Mouse (Mus musculus) embryonic facial prominence, embryonic 13.5 days (tissue): ENCODE results near the gene Gm10401. TPM values are rescaled to one million over a fixed set of nuclear protein-coding genes. Genes with fewer than 3 reads are reported as not detected.

ENCODE experiments used
- ATAC-seq: fragments of 200-750 bp; cut with Nextera tagmentation; 2 replicates; pipeline ENCODE4 v1.8.0; 2017; ENCODE audit warnings: low read depth; ENCODE audit not compliant: insufficient number of reproducible peaks, insufficient read depth, low FRiP score, low TSS enrichment
- H3K27ac ChIP-seq: fragments of 300-500 bp; sonication (generic); 2 replicates; pipeline ENCODE4 v1.5.1; 2015; ENCODE audit warnings: moderate library complexity, mild to moderate bottlenecking, inconsistent platforms
- H3K27me3 ChIP-seq: fragments of 300-500 bp; sonication (generic); 2 replicates; pipeline ENCODE4 v1.6.1; 2015; ENCODE audit warnings: mild to moderate bottlenecking, inconsistent platforms
- H3K36me3 ChIP-seq: fragments of 300-500 bp; sonication (generic); 2 replicates; pipeline ENCODE4 v1.6.1; 2015; ENCODE audit warnings: mild to moderate bottlenecking, inconsistent platforms
- H3K4me1 ChIP-seq: fragments of 300-500 bp; sonication (generic); 2 replicates; pipeline ENCODE4 v1.6.1; 2015; ENCODE audit warnings: inconsistent platforms
- H3K4me2 ChIP-seq: fragments of 300-500 bp; sonication (generic); 2 replicates; pipeline ENCODE4 v1.6.1; 2015; ENCODE audit warnings: moderate library complexity, mild to moderate bottlenecking, inconsistent platforms
- H3K4me3 ChIP-seq: fragments of 300-500 bp; sonication (generic); 2 replicates; pipeline ENCODE4 v1.5.1; 2015; ENCODE audit warnings: mild to moderate bottlenecking, inconsistent platforms
- H3K9ac ChIP-seq: fragments of 300-500 bp; sonication (generic); 2 replicates; pipeline ENCODE4 v1.6.1; 2015; ENCODE audit warnings: mild to moderate bottlenecking, inconsistent platforms
- H3K9me3 ChIP-seq: fragments of 300-500 bp; sonication (generic); 2 replicates; pipeline ENCODE4 v1.6.1; 2016; ENCODE audit warnings: inconsistent platforms
- WGBS: fragments of 180-500 bp; shearing (Covaris S2); methylation state at CpG from one replicate; pipeline ENCODE4 v1.1.7; 2015; ENCODE audit warnings: mixed read lengths; 5-methylcytosine and 5-hydroxymethylcytosine counted together
- polyA plus RNA-seq: library from polyadenylated mRNA; unstranded; fragments of >200 nt; fragmentation: Nextera tagmentation; extraction: Ambion mirVana; gene quantifications from 2 replicates; pipeline ENCODE4 v1.2.1, GENCODE M21; 2015

Gene Gm10401
- polyA plus RNA-seq, 1 experiment from 2014 or later, result 44.5 TPM

GRCm38 (mm10) chr5:115066245-115066644, 31.9 kb downstream of the Gm10401 start:
- Histone ChIP-seq H3K36me3 (peaks cover 21% of the 10 kb centered on the region), H3K4me2 (no peak overlapping the region), H3K27ac (no peak overlapping the region), H3K9me3 (no peaks in the 10 kb centered on the region), H3K4me1 (no peaks in the 10 kb centered on the region), H3K4me3 (no peak overlapping the region), H3K27me3 (no peaks in the 10 kb centered on the region), H3K9ac (no peak overlapping the region)
- WGBS, result 84% methylated on average over 4 of the region's 4 CpGs
- no peak for ATAC-seq

- no peak overlapping the region for H3K4me3 ChIP-seq
- 92% methylated on average over 7 of the region's 7 CpGs for WGBS
- H3K27ac ChIP-seq, result no peak overlapping the region
- H3K9me3 ChIP-seq, result no peaks in the 10 kb centered on the region
- no peaks in the 10 kb centered on the region for H3K27me3 ChIP-seq
- peaks cover 21% of the 10 kb centered on the region for H3K36me3 ChIP-seq
- no peak for ATAC-seq
- H3K9ac ChIP-seq, result no peak overlapping the region
- 0 out of 2 replicates have a peak, but pooled peaks cover 5% of the 10 kb centered on the region for H3K4me1 ChIP-seq
- H3K4me2 ChIP-seq, result no peak overlapping the region
These were observed 34.7 kb downstream of the Gm10401 start for GRCm38 (mm10) chr5:115063391-115063790.

GRCm38 (mm10) chr5:115062566-115062965, 35.5 kb downstream of the Gm10401 start:
- Histone ChIP-seq H3K4me3 (no peak overlapping the region), H3K4me2 (no peak overlapping the region), H3K27ac (no peak overlapping the region), H3K36me3 (peaks cover 16% of the 10 kb centered on the region), H3K9me3 (no peaks in the 10 kb centered on the region), H3K4me1 (0 out of 2 replicates have a peak, but pooled peaks cover 6% of the 10 kb centered on the region), H3K27me3 (no peaks in the 10 kb centered on the region), H3K9ac (no peak overlapping the region)
- ATAC-seq, result no peak
- 87% methylated on average over 1 of the region's 1 CpGs for WGBS

GRCm38 (mm10) chr5:115060977-115061376, 37.1 kb downstream of the Gm10401 start:
- Histone ChIP-seq H3K36me3 (peaks cover 16% of the 10 kb centered on the region), H3K27ac (no peak overlapping the region), H3K4me1 (0 out of 2 replicates have a peak, but pooled peaks cover 6% of the 10 kb centered on the region), H3K4me2 (no peak overlapping the region), H3K27me3 (no peaks in the 10 kb centered on the region), H3K9ac (no peak overlapping the region), H3K4me3 (no peak overlapping the region), H3K9me3 (no peaks in the 10 kb centered on the region)
- no peak for ATAC-seq
- 91% methylated on average over 3 of the region's 3 CpGs for whole genome bisulfite sequencing

- Histone ChIP-seq H3K4me3 (no peak overlapping the region), H3K9me3 (no peaks in the 10 kb centered on the region), H3K9ac (no peak overlapping the region), H3K4me2 (no peak overlapping the region), H3K27me3 (no peaks in the 10 kb centered on the region), H3K27ac (no peak overlapping the region), H3K4me1 (0 out of 2 replicates have a peak, but pooled peaks cover 9% of the 10 kb centered on the region), H3K36me3 (peaks cover 16% of the 10 kb centered on the region)
- 89% methylated on average over 8 of the region's 8 CpGs for WGBS
- ATAC-seq, result no peak
These were observed 37.9 kb downstream of the Gm10401 start for GRCm38 (mm10) chr5:115060067-115060695.

GRCm38 (mm10) chr5:115058584-115059297, 39.4 kb downstream of the Gm10401 start:
- no peak overlapping the region for H3K4me2 ChIP-seq
- H3K36me3 ChIP-seq, result peaks cover 16% of the 10 kb centered on the region
- H3K27ac ChIP-seq, result no peak overlapping the region
- no peak overlapping the region for H3K4me3 ChIP-seq
- H3K4me1 ChIP-seq, result peaks cover 13% of the 10 kb centered on the region
- H3K9me3 ChIP-seq, result no peaks in the 10 kb centered on the region
- H3K9ac ChIP-seq, result no peak overlapping the region
- no peaks in the 10 kb centered on the region for H3K27me3 ChIP-seq
- ATAC-seq, result no peak
- WGBS, result 83% methylated on average over 7 of the region's 7 CpGs

GRCm38 (mm10) chr5:115057153-115057552, 40.9 kb downstream of the Gm10401 start:
- ATAC-seq, result no peak
- no peaks in the 10 kb centered on the region for H3K9me3 ChIP-seq
- no peak overlapping the region for H3K9ac ChIP-seq
- H3K4me1 ChIP-seq, result peaks cover 24% of the 10 kb centered on the region
- no peak overlapping the region for H3K27ac ChIP-seq
- H3K4me3 ChIP-seq, result no peak overlapping the region
- H3K4me2 ChIP-seq, result no peak overlapping the region
- no peaks in the 10 kb centered on the region for H3K27me3 ChIP-seq
- H3K36me3 ChIP-seq, result peaks cover 8% of the 10 kb centered on the region; the same call in 1 of the 2 replicates
- 95% methylated on average over 4 of the region's 4 CpGs for WGBS

GRCm38 (mm10) chr5:115055418-115055817, 42.7 kb downstream of the Gm10401 start:
- no peak for ATAC-seq
- H3K9me3 ChIP-seq, result no peaks in the 10 kb centered on the region

GRCm38 (mm10) chr5:115053791-115054396, 44.2 kb downstream of the Gm10401 start:
- 92% methylated on average over 22 of the region's 22 CpGs for WGBS

More at GRCm38 (mm10) chr5:115055418-115055817, 42.7 kb downstream of the Gm10401 start:
- WGBS, result 83% methylated on average over 6 of the region's 6 CpGs
- H3K4me3 ChIP-seq, result no peak overlapping the region
- no peaks in the 10 kb centered on the region for H3K36me3 ChIP-seq
- H3K4me1 ChIP-seq, result peaks cover 36% of the 10 kb centered on the region
- no peaks in the 10 kb centered on the region for H3K27me3 ChIP-seq
- no peak overlapping the region for H3K27ac ChIP-seq
- H3K9ac ChIP-seq, result no peak overlapping the region
- no peak overlapping the region for H3K4me2 ChIP-seq

GRCm38 (mm10) chr5:115052546-115052945, 45.5 kb downstream of the Gm10401 start:
- no peak overlapping the region for H3K4me3 ChIP-seq
- H3K9ac ChIP-seq, result 0 out of 2 replicates have a peak overlapping the region, but pooled peaks have one; percentile 1
- peak overlapping the region; percentile 21 for H3K4me2 ChIP-seq
- ATAC-seq, result peak; percentile 64; the same call in 1 of the 2 replicates
- peaks cover 33% of the 10 kb centered on the region for H3K4me1 ChIP-seq
- no peak overlapping the region for H3K27ac ChIP-seq
- H3K9me3 ChIP-seq, result no peaks in the 10 kb centered on the region
- H3K27me3 ChIP-seq, result no peaks in the 10 kb centered on the region
- WGBS, result 43% methylated on average over 8 of the region's 8 CpGs
- no peaks in the 10 kb centered on the region for H3K36me3 ChIP-seq

More at GRCm38 (mm10) chr5:115053791-115054396, 44.2 kb downstream of the Gm10401 start:
- Histone ChIP-seq H3K4me1 (peaks cover 38% of the 10 kb centered on the region), H3K27ac (no peak overlapping the region), H3K4me2 (no peak overlapping the region), H3K4me3 (no peak overlapping the region), H3K36me3 (no peaks in the 10 kb centered on the region), H3K9ac (no peak overlapping the region), H3K27me3 (no peaks in the 10 kb centered on the region), H3K9me3 (no peaks in the 10 kb centered on the region)
- no peak for ATAC-seq

- H3K4me1 ChIP-seq, result peaks cover 33% of the 10 kb centered on the region
- no peak overlapping the region for H3K4me3 ChIP-seq
- no peaks in the 10 kb centered on the region for H3K27me3 ChIP-seq
- H3K9me3 ChIP-seq, result no peaks in the 10 kb centered on the region
- no peak for ATAC-seq
- 83% methylated on average over 6 of the region's 6 CpGs for WGBS
- no peak overlapping the region for H3K27ac ChIP-seq
- no peaks in the 10 kb centered on the region for H3K36me3 ChIP-seq
- no peak overlapping the region for H3K9ac ChIP-seq
- no peak overlapping the region for H3K4me2 ChIP-seq
These were observed 47.3 kb downstream of the Gm10401 start for GRCm38 (mm10) chr5:115050776-115051175.
